Mouse (Mus musculus): ENCODE data around the gene Fam221a.

GRCm38 (mm10) chr6:49395316-49395715 lies 27.8 kb downstream of the Fam221a start, which contains the start of gene Stk31:
- TF ChIP-seq CTCF (IDR thresholded peaks at IDR 0.05; ENCODE audit: insufficient read depth, low read length) (no peak), POLR2A (IDR thresholded peaks at IDR 0.05; ENCODE audit: borderline replicate concordance, extremely low read depth, low read depth, low read length) (no peak)

Measured in lung, adult 2 months (tissue).